Mouse (Mus musculus) spleen, adult 2 months (tissue): ENCODE measurements around the gene Gm37240. TPM values are rescaled to one million over a fixed set of nuclear protein-coding genes. Genes with fewer than 3 reads are reported as not detected.

ENCODE experiments used
- DNase-seq, 2 experiments: peaks; one replicate each; pipeline versions ENCODE4 v3.0.0 to v3.0.0-alpha.2; 2012 to 2021; ENCODE audit warnings: low spot score in 2 of 2, low read depth in 1 of 2
- H3K27ac ChIP-seq: fragments of 200-500 bp; 2 replicates; pipeline ENCODE4 v1.5.1; 2012; ENCODE audit warnings: low read length, inconsistent platforms; ENCODE audit not compliant: insufficient read depth
- H3K27me3 ChIP-seq: fragments of 200-500 bp; 2 replicates; pipeline ENCODE4 v1.6.1; 2012; ENCODE audit warnings: mild to moderate bottlenecking, moderate library complexity, low read length, inconsistent platforms; ENCODE audit not compliant: control insufficient read depth, insufficient read depth
- H3K36me3 ChIP-seq: fragments of 200-500 bp; 2 replicates; pipeline ENCODE4 v1.6.1; 2012; ENCODE audit warnings: mild to moderate bottlenecking, low read length, inconsistent platforms; ENCODE audit not compliant: control insufficient read depth, insufficient read depth
- H3K4me1 ChIP-seq: fragments of 200-500 bp; 2 replicates; pipeline ENCODE4 v1.6.1; 2011; ENCODE audit warnings: inconsistent platforms; ENCODE audit not compliant: control insufficient read depth, insufficient read depth, insufficient read length
- H3K4me3 ChIP-seq: fragments of 200-500 bp; 2 replicates; pipeline ENCODE4 v1.5.1; 2011; ENCODE audit warnings: mild to moderate bottlenecking, inconsistent platforms; ENCODE audit not compliant: insufficient read depth, insufficient read length; ENCODE audit errors: extremely low read depth
- CTCF ChIP-seq: fragments of 200-500 bp; IDR thresholded peaks from 2 replicates; pipeline ENCODE4 v1.5.1; 2011; ENCODE audit warnings: mild to moderate bottlenecking, inconsistent platforms; ENCODE audit not compliant: insufficient read depth, insufficient read length, insufficient replicate concordance; ENCODE audit errors: extremely low read depth
- POLR2A ChIP-seq: fragments of 200-500 bp; IDR thresholded peaks from 2 replicates; pipeline ENCODE4 v1.6.1; 2011; ENCODE audit warnings: low read depth, low read length, inconsistent platforms
- WGBS: fragments of 180-500 bp; shearing (Covaris S2); methylation state at CpG from one replicate; pipeline ENCODE4 v1.1.7; 2018; 5-methylcytosine and 5-hydroxymethylcytosine counted together
- polyA plus RNA-seq: library from polyadenylated mRNA; depleted of rRNA; stranded (reverse); fragments of >200 nt; gene quantifications from 2 replicates; pipeline ENCODE4 v1.2.3, GENCODE M21; 2012

Gm37240 gene
- polyA plus RNA-seq, 1 experiment = 1.1 TPM

DNA sequence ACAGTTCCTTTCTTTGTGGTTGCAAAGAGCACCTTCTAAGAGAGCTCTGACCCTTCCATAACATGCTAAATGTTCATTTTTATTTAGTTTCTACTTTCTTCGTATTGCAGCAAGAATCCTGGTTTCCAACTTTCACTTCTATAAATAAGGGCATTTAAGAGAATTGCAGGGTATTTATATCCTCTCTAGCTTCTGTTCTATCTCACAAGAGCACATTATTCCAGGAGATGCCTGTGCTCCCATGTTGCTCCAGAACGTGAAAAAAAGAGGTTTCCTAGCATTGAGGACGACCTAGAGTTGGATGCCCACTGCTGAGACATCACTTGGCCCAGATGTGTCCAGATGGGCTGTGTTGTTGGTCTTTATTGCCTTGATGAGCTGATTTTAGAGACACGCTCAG, 742.2 kb downstream of the Gm37240 start:
- Histone ChIP-seq H3K4me1 (no peaks in the 10 kb centered on the region), H3K4me3 (no peak overlapping the region), H3K36me3 (no peaks in the 10 kb centered on the region), H3K27me3 (no peaks in the 10 kb centered on the region), H3K27ac (no peak overlapping the region)
- no peak for DNase-seq
- TF ChIP-seq POLR2A = no peak
- no peak for TF ChIP-seq CTCF
- WGBS = 87% methylated on average over 4 of the region's 4 CpGs

DNA sequence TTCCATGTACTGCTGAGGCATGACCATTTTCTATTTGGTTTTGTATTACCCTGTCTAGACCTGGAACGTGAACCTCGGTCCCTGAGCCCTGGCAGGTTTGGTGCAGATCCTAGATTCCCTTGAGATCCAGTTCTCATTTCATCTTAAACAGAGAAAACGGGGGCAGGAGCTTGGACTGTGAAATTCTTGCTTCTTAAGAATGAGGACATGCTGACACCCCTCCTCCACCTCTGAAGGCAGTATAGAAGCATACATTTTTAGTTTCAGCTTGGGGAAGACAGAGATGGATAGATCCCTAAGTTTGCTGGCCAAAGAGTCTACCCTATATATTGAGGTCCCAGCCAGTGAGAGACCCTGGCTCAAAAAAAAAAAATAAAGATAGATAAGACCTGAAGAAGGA, 742.9 kb downstream of the Gm37240 start:
- Histone ChIP-seq H3K4me1 (no peaks in the 10 kb centered on the region), H3K27ac (no peak overlapping the region), H3K27me3 (no peaks in the 10 kb centered on the region), H3K36me3 (no peaks in the 10 kb centered on the region), H3K4me3 (no peak overlapping the region)
- no peak for TF ChIP-seq POLR2A
- no peak for TF ChIP-seq CTCF
- no peak for DNase-seq
- 89% methylated on average over 3 of the region's 3 CpGs for WGBS

DNA sequence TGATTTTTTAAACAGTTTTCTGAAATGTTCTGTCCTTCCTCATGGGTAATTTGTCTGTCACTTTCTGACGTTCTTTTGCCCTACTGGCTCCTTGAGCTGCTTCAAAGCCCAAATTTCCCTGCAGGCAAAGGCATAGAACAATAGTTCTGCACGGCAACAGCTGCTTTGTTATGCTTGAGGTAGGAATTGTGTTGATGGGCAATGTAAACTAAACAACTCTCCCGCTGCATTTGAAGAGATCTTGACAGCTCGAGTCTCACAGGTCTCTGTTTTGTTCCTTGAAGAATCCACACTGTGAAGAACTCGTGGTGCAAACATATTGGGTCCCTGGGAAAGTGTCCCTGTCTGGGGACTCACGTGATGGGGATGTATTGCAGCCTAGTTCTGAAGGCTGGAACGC, 746.8 kb downstream of the Gm37240 start:
- Histone ChIP-seq H3K27me3 (no peaks in the 10 kb centered on the region), H3K36me3 (no peaks in the 10 kb centered on the region), H3K4me3 (no peak overlapping the region), H3K4me1 (no peaks in the 10 kb centered on the region), H3K27ac (no peak overlapping the region)
- WGBS = 79% methylated on average over 7 of the region's 7 CpGs
- TF ChIP-seq CTCF = no peak
- no peak for TF ChIP-seq POLR2A
- DNase-seq = no peak

DNA sequence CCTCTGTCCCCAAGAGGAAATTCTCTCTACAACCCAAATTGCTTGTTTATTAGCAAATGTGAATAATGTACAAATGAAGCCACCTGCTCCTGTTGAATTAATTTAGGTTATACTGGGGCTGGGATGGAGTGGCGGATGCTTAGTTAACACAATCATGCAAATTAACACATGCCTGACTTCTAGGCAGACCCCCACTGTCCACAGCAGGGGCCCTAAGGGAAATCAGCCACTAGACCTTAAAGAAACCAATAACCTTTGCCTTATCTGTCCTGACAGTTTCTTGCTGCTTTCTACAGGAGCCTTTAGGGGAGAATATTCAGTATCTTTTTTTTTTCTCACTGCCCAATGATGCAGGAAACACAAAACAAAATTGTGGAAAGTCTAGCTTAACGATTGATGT, 748.9 kb downstream of the Gm37240 start:
- TF ChIP-seq CTCF = no peak
- no peak for TF ChIP-seq POLR2A
- WGBS = 78% methylated on average over 2 of the region's 2 CpGs
- H3K4me3 ChIP-seq = no peak overlapping the region
- no peak for DNase-seq
- H3K27ac ChIP-seq = no peak overlapping the region
- no peaks in the 10 kb centered on the region for H3K27me3 ChIP-seq
- H3K36me3 ChIP-seq = no peaks in the 10 kb centered on the region
- no peaks in the 10 kb centered on the region for H3K4me1 ChIP-seq

- Histone ChIP-seq H3K27me3 (no peaks in the 10 kb centered on the region), H3K4me1 (no peaks in the 10 kb centered on the region), H3K27ac (no peak overlapping the region), H3K4me3 (no peak overlapping the region), H3K36me3 (no peaks in the 10 kb centered on the region)
- 93% methylated on average over 4 of the region's 4 CpGs for WGBS
- DNase-seq = no peak
- TF ChIP-seq POLR2A = no peak
Observed at GRCm38 (mm10) chr3:85133561-85133960, 753.8 kb downstream of the Gm37240 start.

DNA sequence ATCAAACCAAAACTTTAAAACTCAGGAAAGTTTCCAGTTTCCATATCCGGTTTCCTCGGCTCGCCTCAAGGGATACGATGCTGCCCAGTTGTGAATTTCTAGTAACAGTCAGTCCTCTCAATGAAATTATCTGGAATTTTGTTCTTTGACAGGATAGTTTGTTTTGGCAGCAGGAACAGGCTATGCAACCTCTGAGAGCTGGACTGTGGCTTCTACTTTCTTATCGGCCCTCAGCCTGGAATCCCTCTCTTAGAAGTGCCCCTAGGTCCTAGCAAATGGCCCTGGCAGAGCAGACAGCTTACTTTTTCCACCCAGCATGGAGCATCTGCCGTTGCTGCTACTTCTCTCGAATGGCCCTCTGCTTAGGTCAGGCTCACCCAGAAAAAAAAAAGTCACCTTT, 755.4 kb downstream of the Gm37240 start:
- Histone ChIP-seq H3K4me1 (no peaks in the 10 kb centered on the region; the same call in 1 of the 2 replicates), H3K27me3 (no peaks in the 10 kb centered on the region), H3K4me3 (no peak overlapping the region), H3K36me3 (no peaks in the 10 kb centered on the region), H3K27ac (no peak overlapping the region)
- no peak for DNase-seq
- WGBS = 93% methylated on average over 7 of the region's 7 CpGs
- TF ChIP-seq CTCF (no peak), POLR2A (no peak)

DNA sequence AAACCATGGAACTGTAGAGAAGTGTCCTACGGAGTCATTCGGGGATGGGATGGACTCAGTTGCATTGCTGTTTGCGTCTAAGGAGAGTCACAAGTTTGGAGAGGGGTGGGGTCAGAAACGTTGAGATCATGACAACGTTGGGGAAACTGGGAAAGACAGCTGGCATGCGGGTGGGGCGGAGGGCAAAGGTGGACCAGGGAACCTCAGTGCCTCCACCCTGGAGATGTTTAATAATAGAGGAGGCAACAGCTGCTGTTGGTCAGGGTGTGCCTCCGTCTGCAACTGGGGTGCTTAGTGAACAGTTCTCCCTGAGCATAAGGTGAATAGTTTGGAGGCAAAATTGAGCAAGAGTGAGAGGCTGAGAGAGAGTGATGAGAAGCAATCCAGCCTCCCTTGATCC, 758.8 kb downstream of the Gm37240 start:
- Histone ChIP-seq H3K27me3 (no peaks in the 10 kb centered on the region), H3K27ac (no peak overlapping the region), H3K36me3 (no peaks in the 10 kb centered on the region), H3K4me3 (no peak overlapping the region), H3K4me1 (peaks cover 5% of the 10 kb centered on the region; the same call in 1 of the 2 replicates)
- WGBS = 89% methylated on average over 8 of the region's 8 CpGs
- no peak for DNase-seq
- TF ChIP-seq CTCF (no peak), POLR2A (no peak)
